Mouse (Mus musculus) erythroblast, embryonic 14.5 days (primary cell): Measurements from ENCODE around the gene Ssr1.

Experiments
- GATA1 ChIP-seq: IDR thresholded peaks from 2 replicates; pipeline ENCODE4 v1.6.1; 2012; ENCODE audit warnings: low read length, inconsistent platforms, mixed read lengths
- TAL1 ChIP-seq: IDR thresholded peaks from 3 replicates; pipeline ENCODE4 v1.6.1; 2012; ENCODE audit warnings: low read length, inconsistent platforms, mixed read lengths

- TF ChIP-seq TAL1 (no peak), GATA1 (no peak)
These were observed 75.4 kb downstream of the Ssr1 start for GRCm38 (mm10) chr13:37918336-37919261.
